Mouse (Mus musculus) lung, postnatal 25 days (tissue): ENCODE data around the gene Myo6.

Experiments used
- DNase-seq: peaks from one replicate; pipeline ENCODE4 v3.0.0; 2022; ENCODE audit warnings: low spot score

The Myo6 gene

GRCm38 (mm10) chr9:80164611-80165474, at the start of gene Myo6:
Myo6 (plus strand) TSS chr9:80165031.
- DNase-seq, result peak; percentile 92

- DNase-seq, result no peak
Measured at GRCm38 (mm10) chr9:80145992-80146587, 18.7 kb upstream of the Myo6 start.

GRCm38 (mm10) chr9:80149594-80149993, 15.2 kb upstream of the Myo6 start:
- DNase-seq, result no peak

DNA sequence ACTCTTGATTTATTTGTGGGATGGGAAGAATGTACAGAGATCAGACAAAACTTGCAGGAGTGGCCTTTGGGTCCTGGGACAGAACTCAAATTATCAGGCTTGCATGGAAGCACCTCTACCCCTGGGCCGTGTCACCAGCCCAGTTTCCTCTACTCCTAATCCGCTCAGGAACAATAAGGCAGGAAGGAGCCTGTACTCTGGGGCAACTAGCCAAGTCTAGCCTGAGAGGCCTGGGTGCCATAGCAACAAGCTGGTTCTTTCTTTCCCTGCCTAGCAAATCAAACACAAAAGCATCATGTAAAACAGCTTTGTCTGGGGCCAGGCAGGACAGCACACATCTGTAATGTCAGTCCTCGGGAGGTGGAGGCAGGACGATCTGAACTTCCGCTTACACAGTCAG, 9.6 kb upstream of the Myo6 start:
- peak; percentile 69 for DNase-seq

DNA sequence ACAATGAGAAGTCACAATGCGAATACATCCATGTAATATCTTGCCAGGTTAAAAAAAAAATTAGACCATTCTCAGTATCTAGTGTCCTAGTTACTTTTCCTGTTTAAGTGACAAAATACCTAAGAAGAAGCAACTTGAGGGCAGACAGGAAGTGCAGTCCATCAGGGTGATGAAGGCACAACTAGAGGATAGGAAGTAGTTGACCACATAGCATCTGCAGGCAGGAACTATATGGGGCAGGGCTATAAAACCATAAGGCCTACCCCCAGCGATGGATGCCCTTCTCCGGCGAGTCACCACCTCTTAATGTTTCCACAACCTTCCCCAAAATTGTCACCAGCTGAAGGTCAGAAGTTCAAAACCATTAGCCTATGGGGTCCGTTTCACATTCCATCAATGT, 8.1 kb upstream of the Myo6 start:
- DNase-seq, result no peak

DNA sequence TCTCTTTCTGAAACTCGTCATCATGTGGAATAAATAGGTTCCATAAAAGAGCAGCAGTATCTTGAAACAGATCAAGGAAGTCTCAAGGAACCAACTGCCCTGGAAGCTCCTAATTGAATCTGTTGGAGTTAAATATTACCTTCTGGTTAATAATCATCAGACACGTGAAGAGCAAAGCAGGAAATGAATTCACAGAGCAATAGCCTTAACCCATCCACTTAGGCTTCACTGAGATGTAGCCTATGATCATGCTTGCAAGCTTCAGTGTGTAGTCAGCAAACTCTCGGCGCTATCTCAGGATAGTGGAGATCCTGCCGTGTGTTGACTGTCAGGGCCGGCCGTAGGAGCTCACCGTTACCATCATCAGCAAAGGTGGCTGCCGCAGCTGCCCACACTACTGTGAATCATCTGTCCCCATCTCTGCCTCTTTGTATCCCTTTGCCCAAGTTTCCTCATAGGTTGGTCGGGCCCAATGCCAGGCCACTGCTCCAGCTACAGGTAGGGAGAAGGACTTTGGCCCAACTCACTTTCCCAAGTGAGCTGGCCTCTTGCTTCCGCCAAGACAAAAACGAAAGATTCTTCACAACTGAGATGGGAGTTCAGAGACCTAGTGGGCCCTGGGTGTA, 6.9 kb upstream of the Myo6 start:
- no peak for DNase-seq

- no peak for DNase-seq
Measured at GRCm38 (mm10) chr9:80158937-80159336, 5.9 kb upstream of the Myo6 start.

- DNase-seq, result no peak
Measured at GRCm38 (mm10) chr9:80161451-80161850, 3.4 kb upstream of the Myo6 start.

GRCm38 (mm10) chr9:80163126-80163723, 1.6 kb upstream of the Myo6 start:
- no peak for DNase-seq

DNA sequence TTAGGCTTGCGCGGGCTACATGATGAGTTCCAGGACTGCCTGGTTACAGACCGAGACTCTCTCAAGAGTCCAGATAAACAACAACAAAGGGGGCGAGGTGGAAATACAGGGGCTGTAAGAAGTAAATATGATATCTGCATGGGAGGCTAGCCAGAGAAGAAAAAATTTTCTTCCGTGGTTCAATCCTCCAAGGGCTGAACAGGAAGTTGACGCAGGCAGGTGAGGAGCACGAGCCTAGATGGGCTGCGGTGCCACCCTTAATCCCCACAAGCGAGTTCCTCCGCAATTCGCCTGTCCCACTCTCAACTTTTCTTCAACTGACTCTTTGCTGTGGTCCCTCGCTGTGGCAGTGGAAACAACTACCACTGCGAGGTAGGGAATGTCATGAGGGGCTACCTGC, 640 bp upstream of the Myo6 start:
- no peak for DNase-seq

- DNase-seq, result no peak
Measured at GRCm38 (mm10) chr9:80165690-80166089, 859 bp downstream of the Myo6 start.

DNA sequence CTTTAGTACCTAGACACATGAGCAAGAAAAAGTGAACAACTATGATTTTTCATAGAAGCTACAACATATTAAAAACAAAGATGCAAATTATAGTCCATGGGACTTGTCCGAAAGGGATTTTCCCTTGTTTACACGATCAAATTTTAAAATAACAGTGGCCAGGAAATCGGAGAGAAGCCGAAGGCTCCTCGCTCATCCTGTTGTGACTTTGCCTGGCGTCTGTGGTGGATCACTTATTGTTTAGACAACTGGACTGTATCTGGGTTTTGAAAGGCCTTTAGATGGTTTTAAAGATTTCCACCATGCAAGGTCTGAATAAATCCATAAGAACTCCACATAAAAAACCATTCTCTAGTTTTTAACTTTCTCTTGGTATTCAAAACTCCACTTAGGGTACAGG, 1.6 kb downstream of the Myo6 start:
- no peak for DNase-seq

DNA sequence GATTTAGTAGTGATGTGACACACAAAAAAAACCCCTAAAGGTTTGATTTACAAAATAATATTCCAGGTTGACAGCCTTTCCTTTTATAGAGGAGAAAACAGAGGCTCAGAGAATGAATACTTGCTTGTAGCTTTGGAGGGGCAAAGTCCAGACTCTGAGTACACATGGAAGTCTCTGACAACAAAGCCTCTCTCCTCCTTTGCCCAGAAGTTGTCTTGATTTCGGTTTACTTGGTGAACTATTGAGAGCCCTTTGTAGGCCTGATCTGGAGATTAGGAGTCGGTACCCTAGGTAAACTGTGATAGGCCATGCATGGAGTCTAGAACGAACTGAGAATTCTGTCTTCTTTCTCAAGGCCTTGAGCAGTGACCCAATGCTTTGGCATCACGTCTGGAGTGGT, 2.3 kb downstream of the Myo6 start:
- DNase-seq, result no peak

DNA sequence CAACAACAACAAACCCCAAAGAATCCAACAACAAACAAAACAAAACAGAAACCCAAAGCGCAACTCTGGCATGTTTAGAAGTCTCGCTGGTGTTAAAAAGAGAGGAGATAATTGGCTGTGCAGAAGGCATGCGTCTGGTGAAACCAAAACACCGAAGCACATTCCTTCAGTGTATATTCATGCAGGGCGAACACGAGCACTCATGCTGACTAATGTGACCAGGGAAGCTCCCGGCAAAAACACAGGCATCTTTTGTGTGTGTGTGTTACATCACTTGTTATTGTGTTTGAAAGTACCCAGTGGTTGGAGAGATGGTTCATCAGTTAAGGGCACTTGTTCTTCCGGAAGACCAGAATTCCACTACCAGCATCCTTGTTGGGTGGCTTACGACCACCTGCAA, 4.7 kb downstream of the Myo6 start:
- no peak for DNase-seq

GRCm38 (mm10) chr9:80171241-80171640, 6.4 kb downstream of the Myo6 start:
- no peak for DNase-seq

GRCm38 (mm10) chr9:80172396-80173222, 7.8 kb downstream of the Myo6 start:
- DNase-seq, result no peak

DNA sequence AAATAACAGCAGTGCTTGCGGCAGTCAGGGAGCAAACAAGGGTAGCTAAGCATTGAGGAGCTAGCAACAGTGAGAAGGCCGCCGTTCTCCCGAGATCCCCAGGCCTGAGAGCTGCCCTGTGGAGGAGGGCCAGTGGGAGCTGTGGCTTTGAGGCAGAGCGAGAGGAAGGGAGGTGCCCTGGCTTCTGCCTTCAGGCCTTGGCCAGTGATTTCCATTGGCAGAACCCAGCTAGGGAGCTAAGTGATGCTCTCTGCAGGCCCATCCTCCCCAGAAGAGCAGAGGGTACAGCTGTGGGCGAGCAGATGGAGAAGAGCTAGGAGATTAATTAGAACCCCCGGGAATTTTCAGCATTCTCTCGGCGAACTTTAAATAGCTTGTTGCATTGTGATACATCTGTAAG, 8.8 kb downstream of the Myo6 start:
- no peak for DNase-seq

DNA sequence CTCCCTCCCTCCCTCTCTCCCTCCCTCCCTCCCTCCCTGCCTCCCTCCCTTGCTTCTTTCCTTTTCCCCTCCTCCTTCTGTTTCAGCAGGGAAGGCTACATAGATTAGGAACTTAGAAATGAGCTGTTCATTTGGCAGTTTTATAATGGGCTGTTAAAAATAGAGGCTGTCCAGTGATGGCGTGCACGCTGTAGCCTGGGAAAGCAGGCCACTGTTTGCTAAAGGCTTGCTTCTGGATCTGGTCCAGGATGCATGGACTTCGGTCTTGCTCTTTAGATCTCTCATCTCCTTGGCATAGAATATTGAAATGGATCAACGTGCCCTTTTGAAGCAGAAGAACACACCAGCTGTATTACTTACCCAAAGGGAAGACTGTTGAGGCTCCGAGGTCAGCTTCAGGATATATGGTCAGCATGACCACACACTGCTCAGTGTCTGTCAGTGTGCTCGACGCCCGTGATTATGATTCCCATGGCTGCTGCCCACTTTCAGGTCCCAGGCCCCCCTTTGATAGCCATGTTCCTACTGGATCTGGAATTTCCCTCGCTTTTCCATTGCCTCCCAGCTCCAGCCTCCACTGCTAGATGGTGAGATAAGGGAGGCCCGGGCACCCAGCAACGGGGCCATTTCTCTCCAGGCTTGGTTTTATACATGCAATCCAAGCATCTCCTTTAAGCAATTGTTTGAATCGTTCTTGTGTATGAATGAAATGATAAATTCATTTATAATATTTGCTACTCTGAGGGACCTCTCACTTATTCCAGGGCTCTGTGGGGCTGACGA, 12.1 kb downstream of the Myo6 start:
- DNase-seq, result peak; percentile 20

GRCm38 (mm10) chr9:80178670-80179069, 13.8 kb downstream of the Myo6 start:
- no peak for DNase-seq

DNA sequence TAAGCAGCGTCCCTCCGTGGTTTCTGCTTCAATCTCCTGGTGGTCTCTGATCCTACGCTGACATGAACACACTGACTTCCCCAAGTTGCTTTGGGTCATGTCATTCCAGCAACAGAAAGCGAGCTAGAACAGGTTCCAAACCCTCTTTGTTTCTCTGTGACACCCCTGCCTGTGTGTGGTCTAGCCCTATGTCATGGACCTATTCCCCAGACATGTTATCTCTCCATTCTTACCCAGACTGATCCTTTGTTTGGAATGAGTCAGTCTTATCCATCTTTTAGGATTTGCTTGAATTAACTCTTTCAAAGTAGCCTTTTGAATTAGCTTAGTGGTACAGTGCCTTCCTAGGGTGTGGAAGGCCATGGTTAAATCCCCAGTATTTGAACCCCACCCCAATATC, 14.9 kb downstream of the Myo6 start:
- DNase-seq, result no peak

GRCm38 (mm10) chr9:80180771-80181170, 15.9 kb downstream of the Myo6 start:
- no peak for DNase-seq
